Mouse (Mus musculus) thymus, adult 2 months (tissue): ENCODE measurements around the gene Cldnd2. TPM values are rescaled to one million over a fixed set of nuclear protein-coding genes. Genes with fewer than 3 reads are reported as not detected.

Experiments
- DNase-seq: peaks from one replicate; pipeline ENCODE4 v3.0.0; 2021
- H3K27ac ChIP-seq: fragments of 200-500 bp; 2 replicates; pipeline ENCODE4 v1.5.1; 2012; ENCODE audit warnings: low read length, control low read depth; ENCODE audit not compliant: control insufficient read depth, insufficient read depth
- H3K27me3 ChIP-seq: fragments of 200-500 bp; 2 replicates; pipeline ENCODE4 v1.6.1; 2012; ENCODE audit warnings: mild to moderate bottlenecking, low read length, moderate library complexity, mixed read lengths; ENCODE audit not compliant: control insufficient read depth, insufficient read depth
- H3K36me3 ChIP-seq: fragments of 200-500 bp; 2 replicates; pipeline ENCODE4 v1.6.1; 2012; ENCODE audit warnings: mild to moderate bottlenecking, low read length, moderate library complexity; ENCODE audit not compliant: control insufficient read depth, insufficient read depth
- H3K4me1 ChIP-seq: fragments of 200-500 bp; replicated peaks from 2 replicates; pipeline ENCODE4 v1.6.1; 2012; ENCODE audit warnings: low read length; ENCODE audit not compliant: control insufficient read depth, insufficient read depth
- H3K4me3 ChIP-seq: fragments of 200-500 bp; 2 replicates; pipeline ENCODE4 v1.5.1; 2012; ENCODE audit warnings: mild to moderate bottlenecking, low read length, control low read depth, moderate library complexity; ENCODE audit not compliant: control insufficient read depth, insufficient read depth
- CTCF ChIP-seq: fragments of 200-500 bp; IDR thresholded peaks from 2 replicates; pipeline ENCODE4 v1.5.1; 2012; ENCODE audit warnings: mild to moderate bottlenecking, control low read depth, low read length, moderate library complexity, borderline replicate concordance; ENCODE audit not compliant: control insufficient read depth, poor library complexity, insufficient read depth; ENCODE audit errors: extremely low read depth
- POLR2A ChIP-seq: fragments of 200-500 bp; IDR thresholded peaks from 2 replicates; pipeline ENCODE4 v1.6.1; 2012; ENCODE audit warnings: mild to moderate bottlenecking, low read length, control low read depth, moderate library complexity; ENCODE audit not compliant: control insufficient read depth, poor library complexity, insufficient read depth; ENCODE audit errors: extremely low read depth
- WGBS: fragments of 180-500 bp; shearing (Covaris S2); methylation state at CpG from one replicate; pipeline ENCODE4 v1.1.7; 2018; 5-methylcytosine and 5-hydroxymethylcytosine counted together
- polyA plus RNA-seq: library from polyadenylated mRNA; depleted of rRNA; stranded (reverse); fragments of >200 nt; gene quantifications from 2 replicates; pipeline ENCODE4 v1.2.3, GENCODE M21; 2012

Gene Cldnd2
- polyA plus RNA-seq, 1 experiment: not detected

GRCm38 (mm10) chr7:43443126-43443916, 2.7 kb downstream of the Cldnd2 start:
- H3K4me1 ChIP-seq: peaks cover 24% of the 10 kb centered on the region
- WGBS: 1% methylated on average over 36 of the region's 36 CpGs
- DNase-seq: peak; percentile 83
- no peaks in the 10 kb centered on the region for H3K27me3 ChIP-seq
- H3K36me3 ChIP-seq: no peaks in the 10 kb centered on the region
- peak overlapping the region; percentile 41 for H3K27ac ChIP-seq
- peak overlapping the region; percentile 74 for H3K4me3 ChIP-seq
- TF ChIP-seq POLR2A (0 out of 2 replicates have a peak, but pooled peaks have one; percentile 4), CTCF (no peak)

- Histone ChIP-seq H3K27me3 (no peaks in the 10 kb centered on the region), H3K4me3 (peak within 1 kb of the TSS; percentile 74), H3K27ac (peak within 1 kb of the TSS; percentile 41), H3K4me1 (peaks cover 24% of the 10 kb centered on the region), H3K36me3 (no peaks in the 10 kb centered on the region)
- peak; percentile 89 for DNase-seq
- TF ChIP-seq POLR2A (peak; percentile 45; the same call in 1 of the 2 replicates), CTCF (no peak)
- under 1% methylated on average over 27 of the region's 27 CpGs for WGBS
These were observed 3.3 kb downstream of the Cldnd2 start, which contains the start of the genes Etfb and Gm45233 for GRCm38 (mm10) chr7:43443917-43444293. Gene Etfb, plus strand, starts transcription at chr7:43444083. Gene Gm45233, plus strand, starts transcription at chr7:43444128.

- H3K36me3 ChIP-seq: no peaks in the 10 kb centered on the region
- no peak for DNase-seq
- H3K4me1 ChIP-seq: peaks cover 11% of the 10 kb centered on the region
- TF ChIP-seq POLR2A: no peak
- TF ChIP-seq CTCF: no peak
- no peak overlapping the region for H3K27ac ChIP-seq
- H3K4me3 ChIP-seq: no peak overlapping the region
- 81% methylated on average over 4 of the region's 4 CpGs for WGBS
- no peaks in the 10 kb centered on the region for H3K27me3 ChIP-seq
These were observed 7.2 kb downstream of the Cldnd2 start for GRCm38 (mm10) chr7:43447801-43448200.

- peaks cover 7% of the 10 kb centered on the region for H3K4me1 ChIP-seq
- no peak overlapping the region for H3K27ac ChIP-seq
- no peak overlapping the region for H3K4me3 ChIP-seq
- H3K27me3 ChIP-seq: no peaks in the 10 kb centered on the region
- 87% methylated on average over 2 of the region's 3 CpGs for WGBS
- TF ChIP-seq POLR2A: no peak
- no peak for TF ChIP-seq CTCF
- DNase-seq: no peak
- no peaks in the 10 kb centered on the region for H3K36me3 ChIP-seq
These were observed 7.7 kb downstream of the Cldnd2 start for GRCm38 (mm10) chr7:43448246-43448645.

GRCm38 (mm10) chr7:43449811-43450210, 9.2 kb downstream of the Cldnd2 start:
- Histone ChIP-seq H3K4me1 (no peaks in the 10 kb centered on the region), H3K27ac (no peak overlapping the region), H3K4me3 (no peak overlapping the region), H3K27me3 (no peaks in the 10 kb centered on the region), H3K36me3 (no peaks in the 10 kb centered on the region)
- TF ChIP-seq POLR2A: no peak
- no peak for TF ChIP-seq CTCF
- DNase-seq: no peak
- 99% methylated on average over 2 of the region's 2 CpGs for WGBS

GRCm38 (mm10) chr7:43451726-43452125, 11.1 kb downstream of the Cldnd2 start:
- Histone ChIP-seq H3K4me3 (no peak overlapping the region), H3K27ac (no peak overlapping the region), H3K4me1 (no peaks in the 10 kb centered on the region), H3K27me3 (no peaks in the 10 kb centered on the region), H3K36me3 (no peaks in the 10 kb centered on the region)
- no peak for DNase-seq
- TF ChIP-seq POLR2A (no peak), CTCF (no peak)
- 97% methylated on average over 11 of the region's 11 CpGs for WGBS

- DNase-seq: peak; percentile 32
- no peak for TF ChIP-seq CTCF
- no peak for TF ChIP-seq POLR2A
- Histone ChIP-seq H3K4me1 (no peaks in the 10 kb centered on the region), H3K27ac (no peak overlapping the region), H3K4me3 (no peak overlapping the region), H3K27me3 (no peaks in the 10 kb centered on the region), H3K36me3 (no peaks in the 10 kb centered on the region)
- WGBS: 21% methylated on average over 4 of the region's 4 CpGs
These were observed 12.0 kb downstream of the Cldnd2 start for GRCm38 (mm10) chr7:43452609-43453008.
